Mouse (Mus musculus) liver, embryonic 14.5 days (tissue): ENCODE measurements around the gene Neto2. TPM values are rescaled to one million over a fixed set of nuclear protein-coding genes. Genes with fewer than 3 reads are reported as not detected.

Source experiments
- ATAC-seq: fragments of 200-750 bp; cut with Nextera tagmentation; 2 replicates; pipeline ENCODE4 v1.8.0; 2017; ENCODE audit warnings: moderate number of reproducible peaks, mild to moderate bottlenecking, moderate library complexity; ENCODE audit not compliant: insufficient read depth
- DNase-seq, 3 experiments: peaks; one replicate each; pipeline ENCODE4 v3.0.0-alpha.2; 2012 to 2013; ENCODE audit warnings: low read depth in 3 of 3, low spot score in 3 of 3
- H3K27ac ChIP-seq: fragments of 300-500 bp; sonication (generic); 2 replicates; pipeline ENCODE4 v1.5.1; 2014; ENCODE audit warnings: moderate library complexity, mild to moderate bottlenecking, control low read depth, inconsistent platforms
- H3K27me3 ChIP-seq: fragments of 300-500 bp; sonication (generic); 2 replicates; pipeline ENCODE4 v1.6.1; 2014; ENCODE audit warnings: mild to moderate bottlenecking, low read length, moderate library complexity; ENCODE audit not compliant: control insufficient read depth, insufficient read depth
- H3K36me3 ChIP-seq: fragments of 300-500 bp; sonication (generic); replicated peaks from 2 replicates; pipeline ENCODE4 v1.6.1; 2014; ENCODE audit warnings: low read depth; ENCODE audit not compliant: control insufficient read depth, insufficient read depth
- H3K4me1 ChIP-seq, 2 experiments: fragments of 200-500 bp in 1 of 2; fragments of 300-500 bp in 1 of 2; sonication (generic) in 1 of 2; replicated peaks; 2 replicates each; pipeline ENCODE4 v1.6.1; 2012 to 2014; ENCODE audit warnings: antibody characterized with exemption in 1 of 2, inconsistent platforms in 1 of 2, low read length in 1 of 2; ENCODE audit not compliant: control insufficient read depth in 2 of 2, insufficient read depth in 2 of 2
- H3K4me2 ChIP-seq: fragments of 300-500 bp; sonication (generic); 2 replicates; pipeline ENCODE4 v1.6.1; 2014; ENCODE audit warnings: low read depth, mild to moderate bottlenecking, control low read depth, moderate library complexity
- H3K4me3 ChIP-seq, 2 experiments: fragments of 200-500 bp in 1 of 2; fragments of 300-500 bp in 1 of 2; sonication (generic) in 1 of 2; 2 replicates each; pipeline ENCODE4 v1.5.1; 2012 to 2014; ENCODE audit warnings: low read depth in 2 of 2, low read length in 2 of 2, mild to moderate bottlenecking in 2 of 2, control low read depth in 1 of 2, inconsistent platforms in 1 of 2, moderate library complexity in 1 of 2; ENCODE audit not compliant: insufficient read depth in 1 of 2
- H3K9ac ChIP-seq: fragments of 300-500 bp; sonication (generic); replicated peaks from 2 replicates; pipeline ENCODE4 v1.6.1; 2014; ENCODE audit warnings: mild to moderate bottlenecking, control low read depth, moderate library complexity
- H3K9me3 ChIP-seq: fragments of 300-500 bp; sonication (generic); 2 replicates; pipeline ENCODE4 v1.6.1; 2016; ENCODE audit warnings: low read length, mixed read lengths; ENCODE audit not compliant: control insufficient read depth
- CTCF ChIP-seq: IDR thresholded peaks from 2 replicates; pipeline ENCODE4 v1.5.1; 2016; ENCODE audit warnings: antibody characterized with exemption, low read depth, control low read depth
- EP300 ChIP-seq: IDR thresholded peaks from 2 replicates; pipeline ENCODE4 v1.6.1; 2016; ENCODE audit warnings: antibody characterized with exemption, low read depth
- WGBS: fragments of 180-500 bp; shearing (Covaris S2); extraction: QIAGEN DNeasy Blood & Tissue Kit; methylation state at CpG from one replicate; pipeline ENCODE4 v1.1.7; 2014; ENCODE audit not compliant: insufficient replicate concordance; 5-methylcytosine and 5-hydroxymethylcytosine counted together
- polyA plus RNA-seq, 2 experiments: library from polyadenylated mRNA; depleted of rRNA in 1 of 2; stranded (reverse) in 1 of 2; unstranded in 1 of 2; fragments of >200 nt; fragmentation: Nextera tagmentation in 1 of 2; extraction: Ambion mirVana in 1 of 2; gene quantifications; 2 replicates each; pipeline versions ENCODE4 v1.2.1 to v1.2.3; 2012 to 2014

Gene Neto2
- polyA plus RNA-seq, 2 experiments = 0.56 to 1.5 TPM

DNA sequence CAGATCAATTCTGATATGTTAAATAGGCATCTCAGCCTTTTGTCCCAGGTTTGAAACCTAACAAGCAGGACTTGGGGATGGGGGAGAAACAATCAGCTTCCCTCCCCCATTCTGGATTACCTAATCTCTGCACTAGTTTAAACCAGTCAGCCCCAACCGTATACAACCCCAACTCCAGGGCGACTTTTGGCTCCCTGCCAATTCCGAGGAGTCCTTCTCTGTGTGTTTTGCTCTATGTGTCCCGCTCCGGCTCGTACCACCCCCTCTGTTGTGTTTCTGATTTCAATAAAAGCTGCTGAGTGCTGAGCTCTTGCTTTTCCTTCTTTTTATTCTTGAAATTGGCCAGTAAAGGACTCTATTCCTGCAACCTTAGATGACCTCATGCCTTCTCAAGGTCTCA, 105.3 kb downstream of the Neto2 start:
- no peak overlapping the region for H3K4me2 ChIP-seq
- H3K9me3 ChIP-seq = no peaks in the 10 kb centered on the region
- ATAC-seq (peak; percentile 69), DNase-seq (peak in 2 of 3 experiments; percentile 7 to 15)
- 49% methylated on average over 6 of the region's 6 CpGs for WGBS
- no peaks in the 10 kb centered on the region for H3K36me3 ChIP-seq
- no peak for TF ChIP-seq EP300
- no peak for TF ChIP-seq CTCF
- peaks cover 0 to 2% of the 10 kb centered on the region in 2 experiments; a peak in 2 of 4 replicates for H3K4me1 ChIP-seq
- H3K4me3 ChIP-seq = no peak overlapping the region
- no peak overlapping the region for H3K9ac ChIP-seq
- H3K27me3 ChIP-seq = no peaks in the 10 kb centered on the region
- H3K27ac ChIP-seq = no peak overlapping the region

DNA sequence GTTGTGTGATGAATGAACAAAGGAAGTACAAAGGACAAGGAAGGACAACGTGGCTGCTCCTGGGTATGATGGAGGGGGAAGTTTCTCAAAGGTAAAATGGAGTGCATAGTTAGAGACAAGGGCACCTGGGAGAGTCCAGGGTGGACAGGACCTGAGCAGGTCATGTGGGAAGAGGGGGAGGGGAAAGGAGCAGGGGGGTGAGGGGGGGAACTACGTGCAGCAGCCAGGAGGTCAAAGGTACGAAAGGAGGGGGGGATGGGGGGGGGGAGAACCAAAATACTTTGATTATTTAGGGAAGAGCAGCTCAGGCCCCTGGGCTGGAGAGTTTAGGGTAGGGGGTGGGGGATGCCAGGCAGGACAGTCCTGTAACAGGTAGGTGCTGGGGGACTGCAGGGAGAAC, 105.7 kb downstream of the Neto2 start:
- Histone ChIP-seq H3K4me1 (peaks cover 0 to 2% of the 10 kb centered on the region in 2 experiments; a peak in 2 of 4 replicates), H3K9me3 (no peaks in the 10 kb centered on the region), H3K36me3 (no peaks in the 10 kb centered on the region), H3K9ac (no peak overlapping the region), H3K27ac (no peak overlapping the region), H3K27me3 (no peaks in the 10 kb centered on the region), H3K4me3 (no peak overlapping the region), H3K4me2 (no peak overlapping the region)
- ATAC-seq (peak; percentile 41; the same call in 1 of the 2 replicates), DNase-seq (no peak)
- TF ChIP-seq CTCF (no peak), EP300 (no peak)
- 22% methylated on average over 3 of the region's 3 CpGs for WGBS

DNA sequence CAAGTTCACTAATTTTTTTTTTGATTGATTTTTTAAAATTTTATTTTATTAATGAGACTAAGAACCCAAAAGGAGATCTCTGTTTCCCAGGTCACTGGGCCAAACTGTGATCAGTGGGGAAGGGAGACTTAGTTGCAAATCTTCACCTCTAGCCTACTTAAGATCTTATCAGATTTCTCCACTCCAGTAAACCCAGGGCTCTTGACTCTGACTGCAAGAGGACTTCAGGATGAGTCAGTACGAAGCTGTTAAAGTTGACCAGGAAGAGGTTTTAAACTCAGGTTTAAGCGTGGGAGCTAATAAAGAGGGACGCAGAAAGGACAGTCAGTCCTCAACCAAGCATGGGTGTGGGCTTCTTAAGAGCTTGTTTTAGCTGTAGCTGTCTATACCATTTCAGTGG, 107.4 kb downstream of the Neto2 start:
- ATAC-seq (no peak), DNase-seq (no peak)
- H3K36me3 ChIP-seq = no peaks in the 10 kb centered on the region
- no peak overlapping the region for H3K4me3 ChIP-seq
- H3K9me3 ChIP-seq = no peaks in the 10 kb centered on the region
- no peak overlapping the region for H3K4me2 ChIP-seq
- H3K27me3 ChIP-seq = no peaks in the 10 kb centered on the region
- H3K9ac ChIP-seq = no peak overlapping the region
- H3K4me1 ChIP-seq = peaks cover 0 to 2% of the 10 kb centered on the region in 2 experiments; a peak in 2 of 4 replicates
- TF ChIP-seq CTCF = no peak
- TF ChIP-seq EP300 = no peak
- 61% methylated on average over 3 of the region's 3 CpGs for WGBS
- H3K27ac ChIP-seq = no peak overlapping the region

DNA sequence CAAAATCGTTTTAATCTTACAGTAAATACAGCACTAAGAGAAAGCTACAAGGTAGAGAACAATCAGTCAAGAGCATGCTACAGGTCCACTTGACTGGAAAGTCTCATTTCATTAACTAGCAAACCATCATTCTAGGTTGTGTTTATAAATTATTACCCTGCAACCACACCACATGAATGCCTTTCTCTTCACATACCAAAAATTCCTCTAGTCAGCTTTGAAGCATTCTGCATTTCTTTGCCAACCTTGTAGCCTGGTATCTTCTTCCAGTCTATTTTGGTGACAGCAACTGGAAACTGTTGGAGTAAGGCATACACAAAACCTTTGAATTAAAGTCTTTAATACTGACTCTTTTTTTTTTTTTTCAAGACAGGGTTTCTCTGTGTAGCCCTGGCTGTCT, 109.2 kb downstream of the Neto2 start:
- ATAC-seq (no peak), DNase-seq (no peak)
- Histone ChIP-seq H3K36me3 (no peaks in the 10 kb centered on the region), H3K4me2 (no peak overlapping the region), H3K27me3 (no peaks in the 10 kb centered on the region), H3K4me3 (no peak overlapping the region), H3K9ac (no peak overlapping the region), H3K9me3 (no peaks in the 10 kb centered on the region), H3K27ac (no peak overlapping the region), H3K4me1 (peaks cover 0 to 2% of the 10 kb centered on the region in 2 experiments; a peak in 2 of 4 replicates)
- WGBS = 62% methylated on average over 1 of the region's 1 CpGs
- TF ChIP-seq EP300 = no peak
- no peak for TF ChIP-seq CTCF

DNA sequence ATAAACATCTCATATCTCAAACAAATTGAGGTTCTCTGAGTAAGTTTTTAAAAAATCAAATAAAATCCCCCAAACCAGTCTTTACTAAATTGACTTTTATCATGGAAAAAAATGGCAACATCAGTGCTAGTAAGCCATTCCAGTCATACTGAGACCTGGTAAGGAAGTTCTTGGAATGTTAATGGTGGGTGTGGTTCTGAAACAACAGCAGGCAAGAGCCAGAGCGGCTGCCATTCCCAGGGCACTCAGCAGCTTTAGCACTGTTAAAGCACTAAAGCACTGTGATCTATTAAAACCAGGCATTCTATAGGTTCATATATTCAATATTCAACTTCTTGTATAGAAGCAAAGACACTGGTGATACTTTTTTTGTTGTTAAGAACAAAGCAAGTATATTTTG, 110.5 kb downstream of the Neto2 start:
- Histone ChIP-seq H3K9ac (no peak overlapping the region), H3K27ac (no peak overlapping the region), H3K27me3 (no peaks in the 10 kb centered on the region), H3K4me2 (no peak overlapping the region), H3K4me3 (no peak overlapping the region), H3K4me1 (peaks cover 0 to 2% of the 10 kb centered on the region in 2 experiments; a peak in 2 of 4 replicates), H3K36me3 (no peaks in the 10 kb centered on the region), H3K9me3 (no peaks in the 10 kb centered on the region)
- TF ChIP-seq EP300 (no peak), CTCF (no peak)
- WGBS = 71% methylated on average over 1 of the region's 1 CpGs
- no peak for ATAC-seq
- DNase-seq = no peak
